ENCODE assay signal across 13 mouse cellular contexts in genomic region chr5:113776896-113777226, GRCm38 (mm10). TPM values are rescaled to one million over a fixed set of nuclear protein-coding genes. Genes with fewer than 3 reads are reported as not detected.
DNase-seq lines count a peak whose midpoint lies in the region; ATAC-seq and TF ChIP-seq lines count a peak whose summit lies in the region.
"Had no signal": no experiment of that assay in that cellular context is flagged by ENCODE, and none has a peak within 500 bp of the region (broad histone marks: within the 10 kb centered on the region; RNA-seq: fewer than 3 reads in every experiment).

No protein-coding gene starts in this region.

- ATAC-seq in heart, embryonic 15.5 days (replicated peaks; ENCODE audit: insufficient number of reproducible peaks, insufficient read depth, low FRiP score, low read depth): no peak
- ATAC-seq in G1E (ENCODE audit: extremely low read depth, insufficient number of reproducible peaks, low FRiP score, poor library complexity, severe bottlenecking): 0 out of 2 replicates have a peak, but pooled peaks have one; percentile 31
- ATAC-seq in liver, embryonic 13.5 days (ENCODE audit: low read depth): no peak
- no peak for ATAC-seq in midbrain, embryonic 11.5 days (ENCODE audit: low FRiP score)
- ATAC-seq: CD4-positive, CD25-positive, alpha-beta regulatory T cell, adult 4 months had no signal

- peaks cover 37% of the 10 kb centered on the region for H3K36me3 ChIP-seq in heart, embryonic 15.5 days
- peaks cover 54% of the 10 kb centered on the region for H3K36me3 ChIP-seq in G1E (replicated peaks)
- H3K36me3 ChIP-seq in liver, embryonic 13.5 days: peaks cover 46% of the 10 kb centered on the region
- peaks cover 33% of the 10 kb centered on the region for H3K36me3 ChIP-seq in small intestine, adult 2 months (ENCODE audit: control insufficient read depth, insufficient read depth, low read length)
- peaks cover 16% of the 10 kb centered on the region for H3K36me3 ChIP-seq in midbrain, embryonic 11.5 days (ENCODE audit: control insufficient read depth, insufficient read depth, low read length)

- H3K27me3 ChIP-seq in heart, embryonic 15.5 days: no peaks in the 10 kb centered on the region
- H3K27me3 ChIP-seq in G1E (ENCODE audit: insufficient read depth, low read length): peaks cover 4% of the 10 kb centered on the region; the same call in 1 of the 2 replicates
- H3K27me3 ChIP-seq in liver, embryonic 13.5 days: no peaks in the 10 kb centered on the region
- no peaks in the 10 kb centered on the region for H3K27me3 ChIP-seq in small intestine, adult 2 months (ENCODE audit: control insufficient read depth, insufficient read depth, low read length)
- no peaks in the 10 kb centered on the region for H3K27me3 ChIP-seq in midbrain, embryonic 11.5 days (ENCODE audit: control insufficient read depth, insufficient read depth, low read length)
- H3K27me3 ChIP-seq: embryonic facial prominence, embryonic 15.5 days; neural tube, embryonic 13.5 days had no signal

- H3K27ac ChIP-seq in heart, embryonic 15.5 days: peak overlapping the region; percentile 32; the same call in 1 of the 2 replicates
- peak overlapping the region; percentile 41 for H3K27ac ChIP-seq in liver, embryonic 13.5 days
- H3K27ac ChIP-seq in small intestine, adult 2 months (ENCODE audit: insufficient read depth, low read depth, low read length): peak overlapping the region; percentile 62
- no peak overlapping the region for H3K27ac ChIP-seq in midbrain, embryonic 11.5 days (ENCODE audit: low read depth, low read length)
- H3K27ac ChIP-seq: embryonic facial prominence, embryonic 15.5 days; neural tube, embryonic 13.5 days had no signal

- 86% methylated on average over 8 of the region's 8 CpGs for WGBS in heart, embryonic 15.5 days
- WGBS in liver, embryonic 13.5 days (ENCODE audit: insufficient replicate concordance): 60% methylated on average over 8 of the region's 8 CpGs
- 74% methylated on average over 8 of the region's 8 CpGs for WGBS in small intestine, adult 2 months
- 85% methylated on average over 8 of the region's 8 CpGs for WGBS in midbrain, embryonic 11.5 days

- H3K4me2 ChIP-seq in heart, embryonic 15.5 days: no peak overlapping the region
- no peak overlapping the region for H3K4me2 ChIP-seq in liver, embryonic 13.5 days
- no peak overlapping the region for H3K4me2 ChIP-seq in midbrain, embryonic 11.5 days
- H3K4me2 ChIP-seq: embryonic facial prominence, embryonic 15.5 days; neural tube, embryonic 13.5 days had no signal

- peaks cover 10% of the 10 kb centered on the region for H3K4me1 ChIP-seq in heart, embryonic 15.5 days (replicated peaks)
- H3K4me1 ChIP-seq in G1E (ENCODE audit: insufficient read depth, low read depth, low read length): peaks cover 33% of the 10 kb centered on the region
- H3K4me1 ChIP-seq in liver, embryonic 13.5 days (replicated peaks): peaks cover 16% of the 10 kb centered on the region
- peaks cover 12% of the 10 kb centered on the region; the same call in 1 of the 2 replicates for H3K4me1 ChIP-seq in small intestine, adult 2 months (ENCODE audit: control insufficient read depth, insufficient read depth, insufficient read length, low read length)
- peaks cover 5% of the 10 kb centered on the region for H3K4me1 ChIP-seq in midbrain, embryonic 11.5 days (ENCODE audit: control insufficient read depth, insufficient read depth, low read length)

- intact Hi-C loops in heart, postnatal 14 days (cut with DNase I): no loop called here

- H3K4me3 ChIP-seq in heart, embryonic 15.5 days: no peak overlapping the region
- no peak overlapping the region for H3K4me3 ChIP-seq in G1E (ENCODE audit: low read depth, low read length)
- H3K4me3 ChIP-seq in liver, embryonic 13.5 days (replicated peaks): no peak overlapping the region
- H3K4me3 ChIP-seq in small intestine, adult 2 months (ENCODE audit: low read depth, low read length): no peak overlapping the region
- H3K4me3 ChIP-seq in midbrain, embryonic 11.5 days (ENCODE audit: low read depth, low read length): no peak overlapping the region
- H3K4me3 ChIP-seq: embryonic facial prominence, embryonic 15.5 days; neural tube, embryonic 13.5 days had no signal

- no peak for DNase-seq in heart, postnatal 14 days
- DNase-seq in G1E (ENCODE audit: low spot score): peak; percentile 16
- DNase-seq in liver, embryonic 13.5 days: no peak
- DNase-seq in urinary bladder, postnatal 14 days (ENCODE audit: low spot score): no peak
- DNase-seq in frontal cortex, postnatal 10 days (ENCODE audit: low spot score in 2 of 2): no peak
- no peak for DNase-seq in midbrain, embryonic 11.5 days (ENCODE audit: low spot score, missing footprints)

- H3K9me3 ChIP-seq in heart, embryonic 15.5 days (replicated peaks): no peaks in the 10 kb centered on the region
- no peaks in the 10 kb centered on the region for H3K9me3 ChIP-seq in G1E (replicated peaks)
- H3K9me3 ChIP-seq in liver, embryonic 13.5 days (replicated peaks): no peaks in the 10 kb centered on the region
- H3K9me3 ChIP-seq in midbrain, embryonic 11.5 days (ENCODE audit: control insufficient read depth, low read length): no peaks in the 10 kb centered on the region; the same call in 1 of the 2 replicates
- H3K9me3 ChIP-seq: embryonic facial prominence, embryonic 15.5 days; neural tube, embryonic 13.5 days had no signal

- no peak for TF ChIP-seq POLR2A in small intestine, adult 2 months (IDR thresholded peaks at IDR 0.05; ENCODE audit: low read depth, low read length)

- TF ChIP-seq CTCF in G1E (IDR thresholded peaks at IDR 0.05; ENCODE audit: low read depth, low read length): no peak
- TF ChIP-seq CTCF in small intestine, adult 2 months (IDR thresholded peaks at IDR 0.05; ENCODE audit: extremely low read depth, insufficient read length, insufficient replicate concordance, low read depth, low read length): no peak

- no peak overlapping the region for H3K9ac ChIP-seq in heart, embryonic 15.5 days
- no peak overlapping the region for H3K9ac ChIP-seq in liver, embryonic 13.5 days
- no peak overlapping the region for H3K9ac ChIP-seq in midbrain, embryonic 11.5 days (ENCODE audit: low read length)
- H3K9ac ChIP-seq: embryonic facial prominence, embryonic 15.5 days; neural tube, embryonic 13.5 days had no signal

RNA-seq across cellular contexts. Expression of gene Iscu, which starts 4.3 kb away (rescaled TPM):
- 112 and 124 TPM in 2 replicates for polyA plus RNA-seq in heart, embryonic 15.5 days (2015; fragmentation: Nextera tagmentation; extraction: Ambion mirVana)
- 100 to 1,000 TPM; 140 to 145 TPM for total RNA-seq in heart, postnatal 14 days (2021)
- total RNA-seq in G1E (2014; fragmentation: Nextera tagmentation) (44.2 and 46.2 TPM in 2 replicates), G1E (2017) (76.9 and 93.6 TPM in 2 replicates)
- polyA plus RNA-seq in G1E (2012): 39.5 and 50.7 TPM in 2 replicates
- 104 and 106 TPM in 2 replicates for polyA plus RNA-seq in liver, embryonic 13.5 days (2015; fragmentation: Nextera tagmentation; extraction: Ambion mirVana)
- 31.2 and 57.5 TPM in 2 replicates for polyA plus RNA-seq in small intestine, adult 2 months (2012; rRNA removed)
- polyA plus RNA-seq in midbrain, embryonic 11.5 days (2014; fragmentation: Nextera tagmentation; extraction: Ambion mirVana): 117 and 121 TPM in 2 replicates

RNA-seq across cellular contexts. Expression of gene Sart3, which starts 4.6 kb away (rescaled TPM):
- 30.8 and 39.8 TPM in 2 replicates for polyA plus RNA-seq in heart, embryonic 15.5 days (2015; fragmentation: Nextera tagmentation; extraction: Ambion mirVana)
- 10 to 100 TPM; 15.6 to 16.9 TPM for total RNA-seq in heart, postnatal 14 days (2021)
- total RNA-seq in G1E (2014; fragmentation: Nextera tagmentation) (18.6 and 19.0 TPM in 2 replicates), G1E (2017) (30.4 and 32.6 TPM in 2 replicates)
- 45.6 and 52.6 TPM in 2 replicates for polyA plus RNA-seq in G1E (2012)
- 21.2 and 24.2 TPM in 2 replicates for polyA plus RNA-seq in liver, embryonic 13.5 days (2015; fragmentation: Nextera tagmentation; extraction: Ambion mirVana)
- polyA plus RNA-seq in small intestine, adult 2 months (2012; rRNA removed): 9.3 and 10.7 TPM in 2 replicates
- polyA plus RNA-seq in midbrain, embryonic 11.5 days (2014; fragmentation: Nextera tagmentation; extraction: Ambion mirVana): 49.6 and 55.2 TPM in 2 replicates

RNA-seq across cellular contexts. Expression of gene Tmem119, which starts 23.5 kb away (rescaled TPM):
- 23.6 and 30.5 TPM in 2 replicates for polyA plus RNA-seq in heart, embryonic 15.5 days (2015; fragmentation: Nextera tagmentation; extraction: Ambion mirVana)
- total RNA-seq in heart, postnatal 14 days (2021): 10 to 100 TPM; 10.5 to 12.5 TPM
- total RNA-seq in G1E (2014; fragmentation: Nextera tagmentation): not detected in 2 replicates
- 0.12 and 0.27 TPM in 2 replicates for total RNA-seq in G1E (2017)
- polyA plus RNA-seq in G1E (2012): 0.21 and 0.24 TPM in 2 replicates
- 3.8 TPM in 2 replicates for polyA plus RNA-seq in liver, embryonic 13.5 days (2015; fragmentation: Nextera tagmentation; extraction: Ambion mirVana)
- 10.1 and 13.5 TPM in 2 replicates for polyA plus RNA-seq in small intestine, adult 2 months (2012; rRNA removed)
- polyA plus RNA-seq in midbrain, embryonic 11.5 days (2014; fragmentation: Nextera tagmentation; extraction: Ambion mirVana): 9.9 and 10.9 TPM in 2 replicates
- polyA plus RNA-seq: CD4-positive, CD25-positive, alpha-beta regulatory T cell, adult 4 months had no signal

RNA-seq across cellular contexts. Expression of gene Ficd, which starts 41.3 kb away (rescaled TPM):
- polyA plus RNA-seq in heart, embryonic 15.5 days (2015; fragmentation: Nextera tagmentation; extraction: Ambion mirVana): 4.9 and 6.2 TPM in 2 replicates
- total RNA-seq in heart, postnatal 14 days (2021): 1 to 10 TPM; 4.7 to 5.7 TPM
- total RNA-seq in G1E (2014; fragmentation: Nextera tagmentation) (2.4 and 5.8 TPM in 2 replicates), G1E (2017) (1.5 and 1.7 TPM in 2 replicates)
- 1.4 and 1.9 TPM in 2 replicates for polyA plus RNA-seq in G1E (2012)
- polyA plus RNA-seq in liver, embryonic 13.5 days (2015; fragmentation: Nextera tagmentation; extraction: Ambion mirVana): 2.2 and 2.5 TPM in 2 replicates
- 4.1 and 4.7 TPM in 2 replicates for polyA plus RNA-seq in small intestine, adult 2 months (2012; rRNA removed)
- polyA plus RNA-seq in midbrain, embryonic 11.5 days (2014; fragmentation: Nextera tagmentation; extraction: Ambion mirVana): 3.3 TPM in 2 replicates

RNA-seq across cellular contexts. Expression of gene 1700069L16Rik, which starts 52.3 kb away (rescaled TPM):
- polyA plus RNA-seq in heart, embryonic 15.5 days (2015; fragmentation: Nextera tagmentation; extraction: Ambion mirVana): not detected in 2 replicates
- not detected for total RNA-seq in heart, postnatal 14 days (2021)
- total RNA-seq in G1E (2014; fragmentation: Nextera tagmentation) (not detected in 2 replicates), G1E (2017) (0.29 TPM in 1 of 2 replicates, not detected in the other)
- not detected in 2 replicates for polyA plus RNA-seq in G1E (2012)
- not detected in 2 replicates for polyA plus RNA-seq in liver, embryonic 13.5 days (2015; fragmentation: Nextera tagmentation; extraction: Ambion mirVana)
- not detected in 2 replicates for polyA plus RNA-seq in small intestine, adult 2 months (2012; rRNA removed)
- not detected in 2 replicates for polyA plus RNA-seq in midbrain, embryonic 11.5 days (2014; fragmentation: Nextera tagmentation; extraction: Ambion mirVana)
- total RNA-seq: left cerebral cortex, adult 8-10 months had no signal
- polyA plus RNA-seq: CD4-positive, CD25-positive, alpha-beta regulatory T cell, adult 4 months; embryonic facial prominence, embryonic 15.5 days; heart, postnatal 0 days; neural tube, embryonic 13.5 days had no signal
